Mouse (Mus musculus) myocyte (in vitro differentiated cells): Measurements from ENCODE around the gene Axin2. TPM values are rescaled to one million over a fixed set of nuclear protein-coding genes. Genes with fewer than 3 reads are reported as not detected.

Source experiments
- H3K27me3 ChIP-seq: one replicate; pipeline ENCODE4 v1.6.1; 2011; ENCODE audit not compliant: control insufficient read depth, insufficient read depth, insufficient read length
- H3K36me3 ChIP-seq: one replicate; pipeline ENCODE4 v1.6.1; 2011; ENCODE audit not compliant: control insufficient read depth, insufficient read depth
- H3K4me2 ChIP-seq: one replicate; pipeline ENCODE4 v1.6.1; 2011; ENCODE audit warnings: low read depth, control low read depth
- H3K4me3 ChIP-seq: one replicate; pipeline ENCODE4 v1.5.1; 2011; ENCODE audit warnings: mild to moderate bottlenecking, control low read depth, moderate library complexity
- H3K79me2 ChIP-seq: one replicate; pipeline ENCODE4 v1.6.1; 2011; ENCODE audit not compliant: control insufficient read depth, insufficient read depth
- H3ac ChIP-seq: one replicate; pipeline ENCODE4 v1.6.1; 2011; ENCODE audit not compliant: control insufficient read depth, insufficient read length
- CEBPB ChIP-seq: IDR thresholded peaks from 2 replicates; pipeline ENCODE4 v1.6.1; 2011; ENCODE audit warnings: mild to moderate bottlenecking, moderate library complexity; ENCODE audit not compliant: poor library complexity, insufficient read depth, severe bottlenecking
- E2F4 ChIP-seq: IDR thresholded peaks from one replicate; pipeline ENCODE4 v1.6.1; 2011; ENCODE audit warnings: mild to moderate bottlenecking, control low read depth, moderate library complexity; ENCODE audit not compliant: insufficient read depth
- MAX ChIP-seq: IDR thresholded peaks from one replicate; pipeline ENCODE4 v1.6.1; 2011; ENCODE audit warnings: low read depth, mild to moderate bottlenecking, control low read depth
- MYOD1 ChIP-seq, 3 experiments: IDR thresholded peaks; one replicate each; pipeline ENCODE4 v1.6.1; 2011; ENCODE audit warnings: control low read depth in 2 of 3, low read depth in 2 of 3, mild to moderate bottlenecking in 2 of 3, moderate library complexity in 1 of 3; ENCODE audit not compliant: insufficient read length in 2 of 3, control insufficient read depth in 1 of 3
- MYOG ChIP-seq, 3 experiments: IDR thresholded peaks; one replicate each; pipeline ENCODE4 v1.6.1; 2011; ENCODE audit warnings: control low read depth in 2 of 3, low read depth in 2 of 3, mild to moderate bottlenecking in 2 of 3; ENCODE audit not compliant: insufficient read length in 2 of 3, control insufficient read depth in 1 of 3, insufficient read depth in 1 of 3
- POLR2A ChIP-seq: IDR thresholded peaks from one replicate; pipeline ENCODE4 v1.6.1; 2011; ENCODE audit warnings: low read depth, mild to moderate bottlenecking, control low read depth, moderate library complexity; ENCODE audit not compliant: insufficient read length
- POLR2AphosphoS2 ChIP-seq: IDR thresholded peaks from one replicate; pipeline ENCODE4 v1.6.1; 2011; ENCODE audit warnings: low read depth, control low read depth; ENCODE audit not compliant: insufficient read length
- REST ChIP-seq: IDR thresholded peaks from one replicate; pipeline ENCODE4 v1.6.1; 2011; ENCODE audit warnings: mild to moderate bottlenecking, control low read depth, moderate library complexity; ENCODE audit not compliant: insufficient read depth, insufficient read length
- SRF ChIP-seq: IDR thresholded peaks from one replicate; pipeline ENCODE4 v1.6.1; 2011; ENCODE audit warnings: low read depth; ENCODE audit not compliant: control insufficient read depth, insufficient read length
- TCF12 ChIP-seq: IDR thresholded peaks from one replicate; pipeline ENCODE4 v1.6.1; 2011; ENCODE audit warnings: mild to moderate bottlenecking, control low read depth; ENCODE audit not compliant: poor library complexity, insufficient read depth, severe bottlenecking
- TCF3 ChIP-seq: IDR thresholded peaks from one replicate; pipeline ENCODE4 v1.6.1; 2011; ENCODE audit warnings: low read depth, control low read depth; ENCODE audit not compliant: insufficient read length
- USF1 ChIP-seq: IDR thresholded peaks from one replicate; pipeline ENCODE4 v1.6.1; 2011; ENCODE audit warnings: low read depth, mild to moderate bottlenecking, control low read depth, moderate library complexity
- polyA plus RNA-seq: library from polyadenylated mRNA; unstranded; fragments of >200 nt; fragmentation: generic; extraction: Trizol; gene quantifications from one replicate; pipeline ENCODE4 v1.2.1, GENCODE M21; 2012; ENCODE audit warnings: missing spikeins

Gene Axin2
- polyA plus RNA-seq, 1 experiment = 1.7 TPM

- no peaks in the 10 kb centered on the region for H3K79me2 ChIP-seq
- no peak for TF ChIP-seq CEBPB
- TF ChIP-seq POLR2A = no peak
- TF ChIP-seq MYOG (IDR thresholded peaks at IDR 0.05; ENCODE audit: control insufficient read depth in 1 of 3, insufficient read depth in 1 of 3, insufficient read length in 2 of 3, low read depth in 2 of 3) = no peak
- no peak for TF ChIP-seq REST
- no peak for TF ChIP-seq USF1
- no peak for TF ChIP-seq POLR2AphosphoS2
- TF ChIP-seq MYOD1 (IDR thresholded peaks at IDR 0.05; ENCODE audit: control insufficient read depth in 1 of 3, insufficient read length in 2 of 3, low read depth in 2 of 3) = no peak
- no peak for TF ChIP-seq TCF3
- TF ChIP-seq SRF = no peak
- no peak for TF ChIP-seq E2F4
- TF ChIP-seq TCF12 = no peak
- TF ChIP-seq MAX = no peak
- no peaks in the 10 kb centered on the region for H3K36me3 ChIP-seq
- H3K4me2 ChIP-seq = no peak overlapping the region
- H3K27me3 ChIP-seq = no peaks in the 10 kb centered on the region
- no peak overlapping the region for H3K4me3 ChIP-seq
- H3ac ChIP-seq = no peak overlapping the region
Observed at GRCm38 (mm10) chr11:108910328-108910886, 9.7 kb upstream of the Axin2 start.

GRCm38 (mm10) chr11:108910903-108911302 is 9.2 kb upstream of the Axin2 start:
- H3K27me3 ChIP-seq = no peaks in the 10 kb centered on the region
- TF ChIP-seq TCF12 (no peak), TCF3 (no peak), USF1 (no peak), MYOG (IDR thresholded peaks at IDR 0.05; ENCODE audit: control insufficient read depth in 1 of 3, insufficient read depth in 1 of 3, insufficient read length in 2 of 3, low read depth in 2 of 3) (no peak), MAX (no peak), POLR2AphosphoS2 (no peak), REST (no peak), POLR2A (no peak), E2F4 (no peak), SRF (no peak), MYOD1 (IDR thresholded peaks at IDR 0.05; ENCODE audit: control insufficient read depth in 1 of 3, insufficient read length in 2 of 3, low read depth in 2 of 3) (no peak), CEBPB (no peak)
- H3K4me2 ChIP-seq = no peak overlapping the region
- H3ac ChIP-seq = no peak overlapping the region
- no peaks in the 10 kb centered on the region for H3K36me3 ChIP-seq
- H3K4me3 ChIP-seq = no peak overlapping the region
- H3K79me2 ChIP-seq = no peaks in the 10 kb centered on the region

- H3ac ChIP-seq = no peak overlapping the region
- TF ChIP-seq MAX (no peak), POLR2AphosphoS2 (no peak), SRF (no peak), CEBPB (no peak), REST (no peak), USF1 (no peak), MYOD1 (IDR thresholded peaks at IDR 0.05; ENCODE audit: control insufficient read depth in 1 of 3, insufficient read length in 2 of 3, low read depth in 2 of 3) (no peak), E2F4 (no peak), TCF3 (no peak), MYOG (IDR thresholded peaks at IDR 0.05; ENCODE audit: control insufficient read depth in 1 of 3, insufficient read depth in 1 of 3, insufficient read length in 2 of 3, low read depth in 2 of 3) (no peak), TCF12 (no peak), POLR2A (no peak)
- no peaks in the 10 kb centered on the region for H3K36me3 ChIP-seq
- no peaks in the 10 kb centered on the region for H3K27me3 ChIP-seq
- no peak overlapping the region for H3K4me3 ChIP-seq
- H3K4me2 ChIP-seq = no peak overlapping the region
- no peaks in the 10 kb centered on the region for H3K79me2 ChIP-seq
Observed at GRCm38 (mm10) chr11:108912174-108912573, 8.0 kb upstream of the Axin2 start.

- TF ChIP-seq SRF (no peak), POLR2AphosphoS2 (no peak), MYOD1 (IDR thresholded peaks at IDR 0.05; ENCODE audit: control insufficient read depth in 1 of 3, insufficient read length in 2 of 3, low read depth in 2 of 3) (peak in 1 of 3 experiments; percentile 8), USF1 (no peak)
- no peak overlapping the region for H3ac ChIP-seq
- H3K79me2 ChIP-seq = no peaks in the 10 kb centered on the region
- H3K4me2 ChIP-seq = no peak overlapping the region
- H3K36me3 ChIP-seq = no peaks in the 10 kb centered on the region
- no peaks in the 10 kb centered on the region for H3K27me3 ChIP-seq
- no peak overlapping the region for H3K4me3 ChIP-seq
Observed at GRCm38 (mm10) chr11:108917422-108918324, 2.5 kb upstream of the Axin2 start.
